20 mouse cellular contexts compared by ENCODE assay signal in the genomic region with DNA sequence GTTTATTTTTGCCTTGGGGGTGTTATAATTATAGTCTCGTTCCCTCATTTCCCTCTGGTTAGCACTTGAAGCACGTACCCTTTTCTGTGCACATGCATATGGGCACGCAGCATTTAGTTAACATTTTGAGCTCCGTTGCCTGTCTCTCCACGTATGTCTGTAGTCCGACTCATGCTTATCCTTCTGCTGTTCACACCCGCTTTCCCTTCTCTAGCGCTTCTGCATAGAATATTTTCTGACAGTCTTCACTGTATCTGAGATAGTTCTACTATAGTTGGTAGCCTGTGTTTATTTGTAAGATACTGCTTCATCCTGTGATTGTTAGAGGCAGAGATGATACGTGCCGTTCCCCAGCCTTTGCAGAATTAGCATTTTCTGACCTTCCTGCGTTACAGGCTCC.
DNase-seq lines count a peak whose midpoint lies in the region; ATAC-seq lines count a peak whose summit lies in the region.
"Had no signal": no experiment of that assay in that cellular context is flagged by ENCODE, and none has a peak within 500 bp of the region (broad histone marks: within the 10 kb centered on the region; RNA-seq: fewer than 3 reads in every experiment).

No protein-coding gene starts in this region.

- DNase-seq in frontal cortex, postnatal 25 days (ENCODE audit: low spot score in 2 of 2), result no peak
- DNase-seq in left cerebral cortex, postnatal 14 days (ENCODE audit: low spot score in 2 of 2), result peak; percentile 48 to 52
- no peak for DNase-seq in left cerebral cortex, adult 8-10 months (ENCODE audit: low spot score in 2 of 2)
- peak; percentile 30 for DNase-seq in lung, postnatal 36 days
- DNase-seq in lung, postnatal 4 days, result no peak
- no peak for DNase-seq in thymus, postnatal 0 days (ENCODE audit: low spot score)
- DNase-seq: adrenal gland, postnatal 25 days; cerebellum, adult 11 months; cerebellum, adult 9-11 months; gastrocnemius, postnatal 10 days; heart, postnatal 10 days; kidney, adult 8-10 months; kidney, postnatal 14 days; liver; lung, embryonic 14.5 days; right cerebral cortex, postnatal 14 days; spleen, adult 18-20 months had no signal

- peak; percentile 58 for ATAC-seq in frontal cortex, adult (ENCODE audit: low TSS enrichment)
- ATAC-seq: hindbrain, embryonic 16.5 days; intestine, embryonic 15.5 days had no signal

- intact Hi-C loops in left cerebral cortex, postnatal 14 days (cut with DNase I), result loop anchor here (5.0 kb wide), 1 partner anchor 96 kb away; a partner anchor contains a TSS

Comparison
In these comparisons a context has a peak if more than half of its experiments do, and no peak if none do; other contexts are left out.
1. DNase-seq: peak in left cerebral cortex, postnatal 14 days (2 of 2) and lung, postnatal 36 days (single experiment); none in frontal cortex, postnatal 25 days (0 of 2), left cerebral cortex, adult 8-10 months (0 of 2), lung, postnatal 4 days (0 of 2) and thymus, postnatal 0 days (single experiment).